Mouse (Mus musculus) hindbrain, embryonic 14.5 days (tissue): ENCODE results near the gene Cd300lb. TPM values are rescaled to one million over a fixed set of nuclear protein-coding genes. Genes with fewer than 3 reads are reported as not detected.

Source experiments
- ATAC-seq: fragments of 200-750 bp; cut with Nextera tagmentation; 2 replicates; pipeline ENCODE4 v1.8.0; 2017; ENCODE audit warnings: moderate number of reproducible peaks, mild to moderate bottlenecking, moderate TSS enrichment, moderate library complexity; ENCODE audit not compliant: low FRiP score
- DNase-seq: peaks from one replicate; pipeline ENCODE4 v3.0.0-alpha.2; 2015; ENCODE audit warnings: low spot score
- H3K27ac ChIP-seq: fragments of 300-500 bp; sonication (generic); 2 replicates; pipeline ENCODE4 v1.5.1; 2014; ENCODE audit warnings: mild to moderate bottlenecking, moderate library complexity
- H3K27me3 ChIP-seq: fragments of 300-500 bp; sonication (generic); 2 replicates; pipeline ENCODE4 v1.6.1; 2014; ENCODE audit warnings: mild to moderate bottlenecking, low read length, mixed read lengths; ENCODE audit not compliant: control insufficient read depth, insufficient read depth
- H3K36me3 ChIP-seq: fragments of 300-500 bp; sonication (generic); replicated peaks from 2 replicates; pipeline ENCODE4 v1.6.1; 2014; ENCODE audit not compliant: control insufficient read depth, insufficient read depth
- H3K4me1 ChIP-seq: fragments of 300-500 bp; sonication (generic); replicated peaks from 2 replicates; pipeline ENCODE4 v1.6.1; 2014; ENCODE audit warnings: antibody characterized with exemption, low read length, mixed read lengths; ENCODE audit not compliant: control insufficient read depth, insufficient read depth
- H3K4me2 ChIP-seq: fragments of 300-500 bp; sonication (generic); replicated peaks from 2 replicates; pipeline ENCODE4 v1.6.1; 2014; ENCODE audit warnings: mild to moderate bottlenecking, moderate library complexity
- H3K4me3 ChIP-seq: fragments of 300-500 bp; sonication (generic); replicated peaks from 2 replicates; pipeline ENCODE4 v1.5.1; 2014; ENCODE audit warnings: mild to moderate bottlenecking, low read length
- H3K9ac ChIP-seq: fragments of 300-500 bp; sonication (generic); 2 replicates; pipeline ENCODE4 v1.6.1; 2014
- H3K9me3 ChIP-seq: fragments of 300-500 bp; sonication (generic); 2 replicates; pipeline ENCODE4 v1.6.1; 2016; ENCODE audit warnings: low read length; ENCODE audit not compliant: control insufficient read depth
- WGBS: fragments of 180-500 bp; shearing (Covaris S2); extraction: QIAGEN DNeasy Blood & Tissue Kit; methylation state at CpG from one replicate; pipeline ENCODE4 v1.1.7; 2014; 5-methylcytosine and 5-hydroxymethylcytosine counted together
- polyA plus RNA-seq: library from polyadenylated mRNA; unstranded; fragments of >200 nt; fragmentation: Nextera tagmentation; extraction: Ambion mirVana; gene quantifications from 2 replicates; pipeline ENCODE4 v1.2.1, GENCODE M21; 2014

The Cd300lb gene
- polyA plus RNA-seq, 1 experiment from 2014 or later = 0.29 TPM

GRCm38 (mm10) chr11:114876621-114877020, 57.6 kb downstream of the Cd300lb start:
- Histone ChIP-seq H3K4me3 (no peak overlapping the region), H3K27me3 (no peaks in the 10 kb centered on the region), H3K36me3 (no peaks in the 10 kb centered on the region), H3K4me1 (peaks cover 14% of the 10 kb centered on the region), H3K27ac (no peak overlapping the region), H3K4me2 (no peak overlapping the region), H3K9me3 (no peaks in the 10 kb centered on the region), H3K9ac (no peak overlapping the region; the same call in 1 of the 2 replicates)
- no peak for DNase-seq
- WGBS = 49% methylated on average over 2 of the region's 2 CpGs
- no peak for ATAC-seq

DNA sequence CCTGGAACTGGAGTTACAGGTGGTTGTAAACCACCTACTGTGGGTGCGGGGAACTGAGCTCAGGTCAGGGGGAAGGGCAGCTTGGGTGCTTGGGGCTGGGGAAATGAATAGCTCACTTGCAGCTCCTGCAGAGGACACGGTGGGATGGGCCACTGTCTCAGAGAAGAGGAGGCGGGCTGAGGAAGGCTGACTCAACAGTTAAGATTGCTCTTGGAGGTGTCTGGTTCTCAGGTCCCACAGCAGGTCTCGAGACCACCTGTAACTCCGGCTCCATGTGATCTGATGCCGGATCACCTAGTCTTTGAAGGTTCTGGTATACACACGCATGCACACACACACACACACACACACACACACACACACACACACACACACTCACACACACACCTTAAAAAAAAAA, 58.0 kb downstream of the Cd300lb start:
- Histone ChIP-seq H3K4me3 (no peak overlapping the region), H3K27me3 (no peaks in the 10 kb centered on the region), H3K27ac (no peak overlapping the region), H3K9me3 (no peaks in the 10 kb centered on the region), H3K9ac (no peak overlapping the region), H3K36me3 (no peaks in the 10 kb centered on the region), H3K4me1 (peaks cover 14% of the 10 kb centered on the region), H3K4me2 (no peak overlapping the region)
- DNase-seq (no peak), ATAC-seq (no peak)
- 53% methylated on average over 7 of the region's 7 CpGs for WGBS

GRCm38 (mm10) chr11:114875301-114875801, 58.8 kb downstream of the Cd300lb start:
- DNase-seq (no peak), ATAC-seq (no peak)
- H3K27me3 ChIP-seq = no peaks in the 10 kb centered on the region
- no peak overlapping the region for H3K4me3 ChIP-seq
- H3K9ac ChIP-seq = no peak overlapping the region
- H3K9me3 ChIP-seq = no peaks in the 10 kb centered on the region
- H3K4me1 ChIP-seq = peaks cover 14% of the 10 kb centered on the region
- no peak overlapping the region for H3K4me2 ChIP-seq
- WGBS = 15% methylated on average over 9 of the region's 9 CpGs
- no peaks in the 10 kb centered on the region for H3K36me3 ChIP-seq
- no peak overlapping the region for H3K27ac ChIP-seq

DNA sequence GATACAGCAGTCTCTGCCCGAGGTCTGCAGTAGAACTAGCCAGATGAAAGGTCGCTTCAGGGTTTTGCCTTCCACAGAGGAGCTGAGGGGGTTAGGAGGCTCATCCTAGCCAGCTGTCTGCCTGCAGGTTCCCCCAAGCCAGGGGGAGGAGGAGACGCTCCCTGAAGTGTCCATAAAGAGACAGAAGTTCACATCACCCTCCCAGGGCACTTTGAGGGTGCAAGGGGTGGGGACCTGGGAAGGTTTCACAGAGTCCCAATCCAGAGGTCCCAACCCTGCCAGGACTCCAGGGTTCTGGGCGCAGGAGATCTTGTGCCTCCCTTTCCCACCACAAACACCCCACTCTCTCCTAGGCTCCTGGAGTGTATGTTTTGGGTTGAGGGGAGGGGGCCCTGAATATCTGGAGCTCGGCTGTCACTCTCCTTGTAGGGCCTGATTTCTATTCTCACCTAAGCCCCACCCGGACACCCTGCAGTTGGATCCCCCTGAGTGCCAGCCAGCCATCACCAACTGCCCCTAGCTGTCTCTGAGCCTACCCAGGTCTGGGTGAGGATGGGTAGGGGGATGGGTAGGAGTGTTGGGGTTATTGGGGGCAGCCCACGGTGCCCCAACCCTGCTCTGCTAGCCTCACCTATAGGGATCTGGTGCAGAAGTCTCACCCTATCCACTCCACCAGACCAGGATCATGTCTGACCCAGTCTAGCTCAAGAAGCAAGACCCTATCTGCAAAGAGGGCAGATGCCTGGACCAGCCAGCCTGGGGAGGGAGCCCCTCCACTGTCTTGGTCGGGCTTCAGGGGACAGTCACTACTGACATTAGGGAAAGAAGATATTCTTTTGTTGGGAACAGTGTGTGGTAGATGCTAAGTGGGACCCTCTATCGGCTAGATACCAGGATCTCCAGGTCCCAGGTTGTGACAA, 59.7 kb downstream of the Cd300lb start:
- Histone ChIP-seq H3K27me3 (no peaks in the 10 kb centered on the region), H3K4me3 (no peak overlapping the region), H3K9ac (no peak overlapping the region), H3K4me1 (peaks cover 14% of the 10 kb centered on the region), H3K36me3 (no peaks in the 10 kb centered on the region), H3K9me3 (no peaks in the 10 kb centered on the region), H3K4me2 (no peak overlapping the region), H3K27ac (no peak overlapping the region)
- ATAC-seq = no peak
- DNase-seq = no peak
- WGBS = 57% methylated on average over 9 of the region's 9 CpGs

DNA sequence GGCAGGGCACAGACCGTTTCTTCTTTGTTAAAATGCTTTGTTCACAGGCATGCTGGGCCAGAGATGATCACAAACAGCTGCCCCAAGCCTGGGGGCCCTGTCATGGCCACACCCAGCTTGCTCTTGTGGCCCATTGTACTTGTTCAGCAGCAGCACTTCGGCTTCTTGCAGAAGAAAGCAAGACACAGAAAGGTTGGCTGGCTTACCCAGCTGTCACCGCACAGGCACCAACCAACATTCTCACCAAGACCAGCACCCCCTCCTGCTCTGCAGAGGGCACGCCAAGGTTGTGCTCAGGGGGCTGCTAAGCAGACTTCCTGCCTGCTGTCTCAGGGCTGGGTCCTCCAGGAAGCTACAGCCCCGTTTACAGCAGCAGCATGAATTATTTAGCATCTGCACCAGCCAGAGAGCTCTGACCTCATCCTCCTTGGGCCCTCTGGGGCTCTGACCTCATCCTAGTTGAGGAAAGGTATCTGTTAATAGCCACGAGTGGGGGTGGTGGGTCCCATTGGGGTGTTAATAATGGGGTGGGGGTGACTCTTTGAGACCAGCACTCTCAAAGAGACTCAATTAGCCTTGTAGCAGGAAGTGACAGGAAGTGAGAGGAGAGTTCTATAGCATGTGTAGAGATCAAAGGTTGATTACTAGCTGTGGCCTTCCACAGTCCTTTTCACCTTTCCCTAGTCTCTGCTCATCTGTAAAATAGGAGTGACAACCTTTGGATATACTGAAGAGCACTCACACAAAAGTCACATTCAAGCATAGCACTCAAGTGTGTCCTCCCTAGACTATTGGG, 61.0 kb downstream of the Cd300lb start:
- H3K27ac ChIP-seq = no peak overlapping the region
- H3K4me2 ChIP-seq = no peak overlapping the region
- no peak overlapping the region for H3K4me3 ChIP-seq
- no peaks in the 10 kb centered on the region for H3K36me3 ChIP-seq
- no peaks in the 10 kb centered on the region for H3K27me3 ChIP-seq
- no peak for ATAC-seq
- H3K9ac ChIP-seq = no peak overlapping the region
- H3K4me1 ChIP-seq = peaks cover 14% of the 10 kb centered on the region
- H3K9me3 ChIP-seq = no peaks in the 10 kb centered on the region
- no peak for DNase-seq
- 11% methylated on average over 6 of the region's 6 CpGs for WGBS

Other genes with a start within 250 kb of the Cd300lb start
- 1.9 and 2.5 TPM in 2 replicates for gene Dnaic2, start 207.0 kb downstream of the Cd300lb start, polyA plus RNA-seq
- gene Kif19a, start 169.0 kb downstream of the Cd300lb start, polyA plus RNA-seq = 0.99 and 1.4 TPM in 2 replicates
- gene Btbd17, start 138.4 kb downstream of the Cd300lb start, polyA plus RNA-seq = 20.0 and 22.1 TPM in 2 replicates
- not detected in 2 replicates for gene Gpr142, start 135.5 kb downstream of the Cd300lb start, polyA plus RNA-seq
- 8.5 and 9.9 TPM in 2 replicates for gene Gprc5c, start 83.2 kb downstream of the Cd300lb start, polyA plus RNA-seq
- gene Cd300a, start 44.3 kb downstream of the Cd300lb start, polyA plus RNA-seq = 0.81 and 1.9 TPM in 2 replicates
- not detected in 2 replicates for gene Cd300c, start 34.8 kb upstream of the Cd300lb start, polyA plus RNA-seq
- 0.08 and 0.11 TPM in 2 replicates for gene Cd300ld, start 55.5 kb upstream of the Cd300lb start, polyA plus RNA-seq
- gene Cd300c2, start 67.5 kb upstream of the Cd300lb start, polyA plus RNA-seq = 1.0 and 1.7 TPM in 2 replicates
- not detected in 2 replicates for gene Cd300ld2, start 81.8 kb upstream of the Cd300lb start, polyA plus RNA-seq
- not detected in 2 replicates for gene Cd300ld4, start 92.6 kb upstream of the Cd300lb start, polyA plus RNA-seq
- not detected in 2 replicates for gene Cd300ld5, start 103.4 kb upstream of the Cd300lb start, polyA plus RNA-seq
- gene Cd300ld3, start 114.0 kb upstream of the Cd300lb start, polyA plus RNA-seq = not detected in 2 replicates
- gene Cd300e, start 127.8 kb upstream of the Cd300lb start, polyA plus RNA-seq = 0.16 TPM in 1 of 2 replicates, not detected in the other
- gene Rab37, start 157.0 kb upstream of the Cd300lb start, polyA plus RNA-seq = 0.59 and 0.66 TPM in 2 replicates
- not detected in 2 replicates for gene Cd300lf, start 199.6 kb upstream of the Cd300lb start, polyA plus RNA-seq
- 60.5 and 65.9 TPM in 2 replicates for gene Slc9a3r1, start 229.0 kb upstream of the Cd300lb start, polyA plus RNA-seq